Mouse (Mus musculus) embryonic fibroblast, embryonic 13.5 days (primary cell): ENCODE data around the gene Rapgef4. TPM values are rescaled to one million over a fixed set of nuclear protein-coding genes. Genes with fewer than 3 reads are reported as not detected.

Source experiments
- H3K27ac ChIP-seq: 2 replicates; pipeline ENCODE4 v1.5.1; 2012; ENCODE audit warnings: low read length, control low read depth, inconsistent platforms; ENCODE audit not compliant: insufficient read depth
- H3K4me1 ChIP-seq: 2 replicates; pipeline ENCODE4 v1.6.1; 2011; ENCODE audit warnings: low read length; ENCODE audit not compliant: control insufficient read depth, insufficient read depth
- H3K4me3 ChIP-seq: 2 replicates; pipeline ENCODE4 v1.5.1; 2011; ENCODE audit warnings: mild to moderate bottlenecking, control low read depth, low read length; ENCODE audit not compliant: insufficient read depth
- CTCF ChIP-seq: IDR thresholded peaks from 2 replicates; pipeline ENCODE4 v1.5.1; 2011; ENCODE audit warnings: mild to moderate bottlenecking, control low read depth, low read length, moderate library complexity, borderline replicate concordance; ENCODE audit not compliant: insufficient read depth
- POLR2A ChIP-seq: IDR thresholded peaks from 2 replicates; pipeline ENCODE4 v1.6.1; 2011; ENCODE audit warnings: low read depth, mild to moderate bottlenecking, control low read depth, low read length, moderate library complexity
- polyA plus RNA-seq: library from polyadenylated mRNA; stranded (reverse); fragments of >200 nt; gene quantifications from 2 replicates; pipeline ENCODE4 v1.2.4, GENCODE M21; 2011; ENCODE audit warnings: low read depth; ENCODE audit not compliant: missing spikeins, insufficient read length

Gene Rapgef4
- polyA plus RNA-seq, 1 experiment, result not detected

- H3K27ac ChIP-seq, result no peak overlapping the region
- TF ChIP-seq CTCF (no peak), POLR2A (no peak)
- no peaks in the 10 kb centered on the region for H3K4me1 ChIP-seq
- H3K4me3 ChIP-seq, result no peak overlapping the region
These were observed 132.7 kb downstream of the Rapgef4 start for GRCm38 (mm10) chr2:72113716-72114115.

- Histone ChIP-seq H3K4me1 (no peaks in the 10 kb centered on the region), H3K4me3 (no peak overlapping the region), H3K27ac (no peak overlapping the region)
- no peak for TF ChIP-seq CTCF
- no peak for TF ChIP-seq POLR2A
These were observed 133.1 kb downstream of the Rapgef4 start for GRCm38 (mm10) chr2:72114148-72114559.

GRCm38 (mm10) chr2:72116103-72116502, 135.1 kb downstream of the Rapgef4 start:
- TF ChIP-seq POLR2A, result no peak
- TF ChIP-seq CTCF, result no peak

GRCm38 (mm10) chr2:72116698-72117097, 135.7 kb downstream of the Rapgef4 start:
- TF ChIP-seq CTCF (no peak), POLR2A (no peak)
- no peak overlapping the region for H3K27ac ChIP-seq
- H3K4me1 ChIP-seq, result no peaks in the 10 kb centered on the region
- H3K4me3 ChIP-seq, result no peak overlapping the region

More at GRCm38 (mm10) chr2:72116103-72116502, 135.1 kb downstream of the Rapgef4 start:
- H3K27ac ChIP-seq, result no peak overlapping the region
- H3K4me3 ChIP-seq, result no peak overlapping the region
- no peaks in the 10 kb centered on the region for H3K4me1 ChIP-seq

- no peak overlapping the region for H3K4me3 ChIP-seq
- TF ChIP-seq POLR2A (no peak), CTCF (no peak)
- no peak overlapping the region for H3K27ac ChIP-seq
- H3K4me1 ChIP-seq, result no peaks in the 10 kb centered on the region
These were observed 136.3 kb downstream of the Rapgef4 start for GRCm38 (mm10) chr2:72117138-72118011.

- no peak for TF ChIP-seq POLR2A
- TF ChIP-seq CTCF, result no peak
- Histone ChIP-seq H3K4me1 (no peaks in the 10 kb centered on the region), H3K4me3 (no peak overlapping the region), H3K27ac (no peak overlapping the region)
These were observed 139.2 kb downstream of the Rapgef4 start for GRCm38 (mm10) chr2:72120211-72120610.

GRCm38 (mm10) chr2:72122410-72123223, 141.6 kb downstream of the Rapgef4 start:
- no peak overlapping the region for H3K27ac ChIP-seq
- peaks cover 5% of the 10 kb centered on the region; the same call in 1 of the 2 replicates for H3K4me1 ChIP-seq
- TF ChIP-seq POLR2A (no peak), CTCF (no peak)
- H3K4me3 ChIP-seq, result no peak overlapping the region

- TF ChIP-seq CTCF, result no peak
- no peak for TF ChIP-seq POLR2A
- Histone ChIP-seq H3K4me1 (peaks cover 5% of the 10 kb centered on the region; the same call in 1 of the 2 replicates), H3K27ac (no peak overlapping the region), H3K4me3 (no peak overlapping the region)
These were observed 142.8 kb downstream of the Rapgef4 start for GRCm38 (mm10) chr2:72123851-72124250.

- Histone ChIP-seq H3K27ac (no peak overlapping the region), H3K4me1 (peaks cover 5% of the 10 kb centered on the region; the same call in 1 of the 2 replicates), H3K4me3 (no peak overlapping the region)
- no peak for TF ChIP-seq POLR2A
- TF ChIP-seq CTCF, result no peak
These were observed 144.7 kb downstream of the Rapgef4 start for GRCm38 (mm10) chr2:72125786-72126185.

- H3K4me3 ChIP-seq, result no peak overlapping the region
- H3K4me1 ChIP-seq, result peaks cover 5% of the 10 kb centered on the region; the same call in 1 of the 2 replicates
- H3K27ac ChIP-seq, result no peak overlapping the region
- TF ChIP-seq POLR2A, result no peak
- TF ChIP-seq CTCF, result no peak
These were observed 145.4 kb downstream of the Rapgef4 start for GRCm38 (mm10) chr2:72126411-72126810.
